Comparison of ENCODE assay signal across 8 mouse cellular contexts in genomic region chr3:80800299-80800994, GRCm38 (mm10). TPM values are rescaled to one million over a fixed set of nuclear protein-coding genes. Genes with fewer than 3 reads are reported as not detected.
DNase-seq lines count a peak whose midpoint lies in the region; ATAC-seq and TF ChIP-seq lines count a peak whose summit lies in the region.

No protein-coding gene starts in this region.

- peak overlapping the region; percentile 49 for H3K4me2 ChIP-seq in lung, embryonic 16.5 days (ENCODE audit: low read depth, low read length)
- H3K4me2 ChIP-seq in liver, postnatal 0 days (ENCODE audit: low read depth, low read length) = peak overlapping the region; percentile 32; the same call in 1 of the 2 replicates

- 4% methylated on average over 29 of the region's 29 CpGs for WGBS in lung, embryonic 16.5 days
- 3% methylated on average over 29 of the region's 29 CpGs for WGBS in lung, adult 2 months
- WGBS in liver, postnatal 0 days (ENCODE audit: insufficient replicate concordance) = 4% methylated on average over 29 of the region's 29 CpGs

- H3K4me3 ChIP-seq in lung, embryonic 16.5 days (ENCODE audit: low read length) = peak overlapping the region; percentile 33
- H3K4me3 ChIP-seq in lung, adult 2 months (replicated peaks; ENCODE audit: extremely low read depth, low read depth, low read length) = no peak overlapping the region
- no peak overlapping the region for H3K4me3 ChIP-seq in liver, postnatal 0 days (ENCODE audit: low read depth, low read length)

- no peaks in the 10 kb centered on the region for H3K9me3 ChIP-seq in lung, embryonic 16.5 days (ENCODE audit: control insufficient read depth, low read length)
- H3K9me3 ChIP-seq in liver, postnatal 0 days (ENCODE audit: low read length) = no peaks in the 10 kb centered on the region

- H3K27ac ChIP-seq in lung, embryonic 16.5 days (ENCODE audit: low read length) = no peak overlapping the region
- no peak overlapping the region for H3K27ac ChIP-seq in liver, postnatal 0 days (ENCODE audit: low read depth)

- H3K36me3 ChIP-seq in lung, embryonic 16.5 days (ENCODE audit: control insufficient read depth, insufficient read depth, low read length) = no peaks in the 10 kb centered on the region
- no peaks in the 10 kb centered on the region for H3K36me3 ChIP-seq in liver, postnatal 0 days (replicated peaks; ENCODE audit: insufficient read depth, low read length)

- H3K9ac ChIP-seq in lung, embryonic 16.5 days (ENCODE audit: low read length) = no peak overlapping the region
- H3K9ac ChIP-seq in liver, postnatal 0 days (replicated peaks) = no peak overlapping the region

- DNase-seq in lung, adult 2 months = no peak
- peak; percentile 59 for DNase-seq in cerebellum, adult 8-10 months
- DNase-seq in kidney, postnatal 25 days = peak; percentile 6 to 49
- DNase-seq in liver, postnatal 0 days = peak; percentile 21
- DNase-seq in right cerebral cortex, postnatal 36 days (ENCODE audit: low spot score in 2 of 2) = peak; percentile 52 to 58

- TF ChIP-seq POLR2A in lung, adult 2 months (IDR thresholded peaks at IDR 0.05; ENCODE audit: borderline replicate concordance, extremely low read depth, low read depth, low read length) = no peak

- peaks cover 12% of the 10 kb centered on the region for H3K4me1 ChIP-seq in lung, embryonic 16.5 days (replicated peaks; ENCODE audit: control insufficient read depth, insufficient read depth, low read length)
- no peaks in the 10 kb centered on the region for H3K4me1 ChIP-seq in lung, adult 2 months (ENCODE audit: control insufficient read depth, insufficient read depth, low read length)
- 0 out of 2 replicates have a peak, but pooled peaks cover 6% of the 10 kb centered on the region for H3K4me1 ChIP-seq in liver, postnatal 0 days (ENCODE audit: insufficient read depth)

- no peak for TF ChIP-seq CTCF in lung, adult 2 months (IDR thresholded peaks at IDR 0.05; ENCODE audit: insufficient read depth, low read length)
- TF ChIP-seq CTCF in liver, postnatal 0 days (IDR thresholded peaks at IDR 0.05; ENCODE audit: low read depth) = no peak

- no peak for TF ChIP-seq EP300 in liver, postnatal 0 days (IDR thresholded peaks at IDR 0.05; ENCODE audit: low read depth)

- H3K27me3 ChIP-seq in lung, embryonic 16.5 days (ENCODE audit: control insufficient read depth, insufficient read depth, low read depth, low read length) = peaks cover 25% of the 10 kb centered on the region
- peaks cover 27% of the 10 kb centered on the region for H3K27me3 ChIP-seq in liver, postnatal 0 days (ENCODE audit: insufficient read depth, low read length)

- ATAC-seq in lung, embryonic 16.5 days (ENCODE audit: low read depth) = peak; percentile 49; the same call in 1 of the 2 replicates
- ATAC-seq in frontal cortex, adult (ENCODE audit: low TSS enrichment) = peak; percentile 11
- no peak for ATAC-seq in liver, postnatal 0 days
- no peak for ATAC-seq in erythroid progenitor cell, adult 5-6 weeks (replicated peaks; ENCODE audit: low FRiP score, poor library complexity, severe bottlenecking)

RNA-seq across cellular contexts. Expression of gene Gria2, which starts 2.2 kb away (rescaled TPM):
- polyA plus RNA-seq in lung, embryonic 16.5 days (2015; fragmentation: Nextera tagmentation; extraction: Ambion mirVana) = 0.26 and 0.48 TPM in 2 replicates
- polyA plus RNA-seq in lung, adult 2 months (2012; rRNA removed) = 0.09 and 0.10 TPM in 2 replicates
- polyA plus RNA-seq in liver, postnatal 0 days (2015; fragmentation: Nextera tagmentation; extraction: Ambion mirVana) = not detected in 2 replicates
- not detected in 2 replicates for total RNA-seq in erythroid progenitor cell, adult 5-6 weeks (2015; ENCODE audit: low replicate concordance)
- not detected in 2 replicates for total RNA-seq in erythroid progenitor cell, adult 5-6 weeks (2017; ENCODE audit: low replicate concordance)

Comparison
In these comparisons a context has a peak if more than half of its experiments do, and no peak if none do; other contexts are left out.
1. ATAC-seq: peak in lung, embryonic 16.5 days (single experiment) and frontal cortex, adult (single experiment); none in liver, postnatal 0 days (single experiment) and erythroid progenitor cell, adult 5-6 weeks (single experiment).